Mouse (Mus musculus) MEL (cell line): ENCODE results near the gene Wrb. TPM values are rescaled to one million over a fixed set of nuclear protein-coding genes. Genes with fewer than 3 reads are reported as not detected.

Experiments
- DNase-seq: peaks from one replicate; pipeline ENCODE4 v3.0.0; 2011; ENCODE audit warnings: low read depth, low spot score
- H3K27ac ChIP-seq: 2 replicates; pipeline ENCODE4 v1.5.1; 2012; ENCODE audit warnings: low read depth, mild to moderate bottlenecking, control low read depth, low read length, moderate library complexity; ENCODE audit not compliant: control insufficient read depth
- H3K27me3 ChIP-seq, 2 experiments: fragments of 150-350 bp in 1 of 2; sonication (generic) in 1 of 2; 2 replicates each; pipeline ENCODE4 v1.6.1; 2012; ENCODE audit warnings: low read length in 2 of 2, mild to moderate bottlenecking in 2 of 2, improper control_type of control experiment in 1 of 2, moderate library complexity in 1 of 2; ENCODE audit not compliant: insufficient read depth in 2 of 2, control insufficient read depth in 1 of 2
- H3K36me3 ChIP-seq, 2 experiments: 2 replicates each; pipeline ENCODE4 v1.6.1; 2012 to 2014; ENCODE audit warnings: low read length in 2 of 2, improper control_type of control experiment in 1 of 2, inconsistent platforms in 1 of 2, mild to moderate bottlenecking in 1 of 2; ENCODE audit not compliant: insufficient read depth in 2 of 2, control insufficient read depth in 1 of 2
- H3K4me1 ChIP-seq, 2 experiments: fragments of 150-350 bp in 1 of 2; sonication (generic) in 1 of 2; 2 replicates each; pipeline ENCODE4 v1.6.1; 2012; ENCODE audit warnings: low read length in 2 of 2, improper control_type of control experiment in 1 of 2, mild to moderate bottlenecking in 1 of 2; ENCODE audit not compliant: insufficient read depth in 2 of 2, control insufficient read depth in 1 of 2
- H3K4me3 ChIP-seq, 2 experiments: fragments of 150-350 bp in 1 of 2; sonication (generic) in 1 of 2; 2 replicates each; pipeline ENCODE4 v1.5.1; 2012; ENCODE audit warnings: low read depth in 2 of 2, low read length in 2 of 2, mild to moderate bottlenecking in 2 of 2, moderate library complexity in 2 of 2, control low read depth in 1 of 2, improper control_type of control experiment in 1 of 2; ENCODE audit not compliant: control insufficient read depth in 1 of 2, insufficient read depth in 1 of 2
- H3K79me2 ChIP-seq: 2 replicates; pipeline ENCODE4 v1.6.1; 2012; ENCODE audit warnings: mild to moderate bottlenecking, low read length, moderate library complexity; ENCODE audit not compliant: control insufficient read depth, poor library complexity, insufficient read depth
- H3K9ac ChIP-seq: 2 replicates; pipeline ENCODE4 v1.6.1; 2012; ENCODE audit warnings: low read depth, mild to moderate bottlenecking, control low read depth, low read length, moderate library complexity; ENCODE audit not compliant: control insufficient read depth, poor library complexity, severe bottlenecking
- H3K9me3 ChIP-seq: fragments of 150-350 bp; sonication (generic); replicated peaks from 2 replicates; pipeline ENCODE4 v1.6.1; 2012; ENCODE audit warnings: mild to moderate bottlenecking, low read length, improper control_type of control experiment, moderate library complexity; ENCODE audit not compliant: insufficient read depth
- E2F4 ChIP-seq: IDR thresholded peaks from 2 replicates; pipeline ENCODE4 v1.6.1; 2011; ENCODE audit warnings: low read depth, low read length, improper control_type of control experiment, borderline replicate concordance
- EP300 ChIP-seq, 2 experiments: IDR thresholded peaks; 2 replicates each; pipeline ENCODE4 v1.6.1; 2011; ENCODE audit warnings: improper control_type of control experiment in 2 of 2, low read length in 2 of 2, low read depth in 1 of 2, mild to moderate bottlenecking in 1 of 2
- GATA1 ChIP-seq: IDR thresholded peaks from 2 replicates; pipeline ENCODE4 v1.6.1; 2011; ENCODE audit warnings: low read depth, low read length, improper control_type of control experiment
- JUND ChIP-seq: IDR thresholded peaks from 2 replicates; pipeline ENCODE4 v1.6.1; 2011; ENCODE audit warnings: low read depth, mild to moderate bottlenecking, improper control_type of control experiment, low read length
- MAFK ChIP-seq: IDR thresholded peaks from 2 replicates; pipeline ENCODE4 v1.6.1; 2011; ENCODE audit warnings: low read depth, mild to moderate bottlenecking, low read length, improper control_type of control experiment, borderline replicate concordance
- MYB ChIP-seq: IDR thresholded peaks from 2 replicates; pipeline ENCODE4 v1.6.1; 2011; ENCODE audit warnings: mild to moderate bottlenecking, low read depth, low read length, improper control_type of control experiment
- MYC ChIP-seq: IDR thresholded peaks from 2 replicates; pipeline ENCODE4 v1.6.1; 2011; ENCODE audit warnings: low read depth, mild to moderate bottlenecking, low read length, improper control_type of control experiment, moderate library complexity
- NRF1 ChIP-seq: IDR thresholded peaks from 2 replicates; pipeline ENCODE4 v1.6.1; 2014; ENCODE audit warnings: low read depth, mild to moderate bottlenecking, inconsistent platforms, low read length, improper control_type of control experiment, moderate library complexity; ENCODE audit not compliant: poor library complexity, insufficient read depth, severe bottlenecking
- RCOR1 ChIP-seq: IDR thresholded peaks from 2 replicates; pipeline ENCODE4 v1.6.1; 2012; ENCODE audit warnings: low read depth, mild to moderate bottlenecking, inconsistent platforms, low read length, improper control_type of control experiment
- SMC3 ChIP-seq: IDR thresholded peaks from 2 replicates; pipeline ENCODE4 v1.6.1; 2011; ENCODE audit warnings: low read depth, low read length, improper control_type of control experiment
- TAL1 ChIP-seq: IDR thresholded peaks from 2 replicates; pipeline ENCODE4 v1.6.1; 2012; ENCODE audit warnings: mild to moderate bottlenecking, inconsistent platforms, low read length, moderate library complexity, mixed read lengths
- TBP ChIP-seq: IDR thresholded peaks from 2 replicates; pipeline ENCODE4 v1.8.0; 2011; ENCODE audit warnings: low read depth, low read length, improper control_type of control experiment
- ZKSCAN1 ChIP-seq: IDR thresholded peaks from 2 replicates; pipeline ENCODE4 v1.6.1; 2012; ENCODE audit warnings: low read depth, mild to moderate bottlenecking, inconsistent platforms, low read length, improper control_type of control experiment, moderate library complexity
- polyA plus RNA-seq, 2 experiments: library from polyadenylated mRNA; stranded (reverse) in 1 of 2; unstranded in 1 of 2; fragments of >175 nt in 1 of 2; fragments of >200 nt in 1 of 2; gene quantifications; 2 replicates each; pipeline versions ENCODE4 v1.2.1 to v1.2.4; 2012; ENCODE audit warnings: low replicate concordance in 2 of 2, low read depth in 1 of 2; ENCODE audit not compliant: insufficient read length in 2 of 2, insufficient read depth in 1 of 2, missing spikeins in 1 of 2
- total RNA-seq: library from RNA; depleted of rRNA; stranded (reverse); fragments of 300-350 nt; gene quantifications from 2 replicates; pipeline ENCODE4 v1.2.3, GENCODE M21; 2012

Wrb gene
- total and polyA plus RNA-seq, 3 experiments, result 41.6 to 50.2 TPM; not detected in 1

- no peaks in the 10 kb centered on the region for H3K9me3 ChIP-seq
- no peak for TF ChIP-seq JUND
- H3K9ac ChIP-seq, result no peak overlapping the region
- H3K4me1 ChIP-seq, result no peaks in the 10 kb centered on the region
- H3K27ac ChIP-seq, result no peak overlapping the region
- H3K4me3 ChIP-seq, result no peak overlapping the region
- no peaks in the 10 kb centered on the region for H3K79me2 ChIP-seq
- H3K36me3 ChIP-seq, result no peaks in the 10 kb centered on the region; a peak in 2 of 4 replicates
- no peak for DNase-seq
- H3K27me3 ChIP-seq, result no peaks in the 10 kb centered on the region
Observed at GRCm38 (mm10) chr16:96161336-96161735, 16.1 kb downstream of the Wrb start.

- Histone ChIP-seq H3K27ac (no peak overlapping the region), H3K4me3 (no peak overlapping the region), H3K27me3 (no peaks in the 10 kb centered on the region), H3K36me3 (no peaks in the 10 kb centered on the region; a peak in 1 of 4 replicates)
- TF ChIP-seq GATA1, result no peak
- TF ChIP-seq RCOR1, result no peak
- TF ChIP-seq MYC, result no peak
- TF ChIP-seq ZKSCAN1, result no peak
- TF ChIP-seq MYB, result no peak
- TF ChIP-seq TBP, result no peak
- TF ChIP-seq, all 39 proteins: peak for 0
- Histone ChIP-seq H3K9me3 (no peaks in the 10 kb centered on the region), H3K4me1 (no peaks in the 10 kb centered on the region), H3K9ac (no peak overlapping the region), H3K79me2 (no peaks in the 10 kb centered on the region)
- no peak for DNase-seq
Observed at GRCm38 (mm10) chr16:96165723-96166264, 20.6 kb downstream of the Wrb start.

GRCm38 (mm10) chr16:96168837-96169236 lies 23.6 kb downstream of the Wrb start:
- H3K79me2 ChIP-seq, result no peaks in the 10 kb centered on the region
- H3K4me1 ChIP-seq, result no peaks in the 10 kb centered on the region
- no peak for TF ChIP-seq EP300 (IDR thresholded peaks at IDR 0.05; ENCODE audit: low read depth in 1 of 2, low read length in 2 of 2)
- TF ChIP-seq E2F4, result no peak
- TF ChIP-seq NRF1, result no peak
- TF ChIP-seq MAFK, result no peak
- no peak for TF ChIP-seq TAL1
- no peak for TF ChIP-seq SMC3

More at GRCm38 (mm10) chr16:96168837-96169236, 23.6 kb downstream of the Wrb start:
- Histone ChIP-seq H3K36me3 (no peaks in the 10 kb centered on the region; a peak in 1 of 4 replicates), H3K27me3 (no peaks in the 10 kb centered on the region), H3K9me3 (no peaks in the 10 kb centered on the region), H3K4me3 (no peak overlapping the region), H3K27ac (no peak overlapping the region), H3K9ac (no peak overlapping the region)
- no peak for DNase-seq
